Mouse (Mus musculus) megakaryocyte-erythroid progenitor cell, adult 5-6 weeks (primary cell): ENCODE data around the gene Fat2. TPM values are rescaled to one million over a fixed set of nuclear protein-coding genes. Genes with fewer than 3 reads are reported as not detected.
A peak's percentile ranks its signal among the peaks of the same experiment; 100 is the strongest.

Experiments
- ATAC-seq: replicated peaks from 2 replicates; pipeline ENCODE4 v1.8.0; 2016; ENCODE audit warnings: mild to moderate bottlenecking, inconsistent platforms; ENCODE audit not compliant: severe bottlenecking, poor library complexity, low FRiP score, low TSS enrichment
- total RNA-seq, 2 experiments: library from RNA; stranded (forward) in 1 of 2; stranded (reverse) in 1 of 2; fragments of 200-1000, 215-1000 nt in 1 of 2; fragments of >200 nt in 1 of 2; fragmentation: Nextera tagmentation in 1 of 2; gene quantifications; 2 replicates each; pipeline ENCODE4 v1.2.3; 2014 to 2017

Gene Fat2
- total RNA-seq, 2 experiments from 2014 or later, result not detected

- no peak for ATAC-seq
Observed at GRCm38 (mm10) chr11:55208001-55208690, 128.2 kb downstream of the Fat2 start.

- ATAC-seq, result peak; percentile 41; the same call in 1 of the 2 replicates
Observed at GRCm38 (mm10) chr11:55204602-55205001, 131.8 kb downstream of the Fat2 start.

GRCm38 (mm10) chr11:55204159-55204596 is 132.2 kb downstream of the Fat2 start, which contains the start of gene Slc36a1:
Gene Slc36a1, plus strand, starts transcription at chr11:55204350.
- ATAC-seq, result peak; percentile 91

Other genes with a start within 250 kb of the Fat2 start
- 6.2 and 8.6 TPM in 2 replicates for gene Gm2a, start 238.4 kb downstream of the Fat2 start, total RNA-seq (2014; fragmentation: Nextera tagmentation)
- 9.0 and 16.7 TPM in 2 replicates for gene Gm2a, start 238.4 kb downstream of the Fat2 start, total RNA-seq (2017)
- not detected in 2 replicates for gene Slc36a3, start 184.9 kb downstream of the Fat2 start, total RNA-seq (2014; fragmentation: Nextera tagmentation)
- gene Slc36a3, start 184.9 kb downstream of the Fat2 start, total RNA-seq (2017), result not detected in 2 replicates
- not detected in 2 replicates for gene Slc36a2, start 151.5 kb downstream of the Fat2 start, total RNA-seq (2014; fragmentation: Nextera tagmentation)
- gene Slc36a2, start 151.5 kb downstream of the Fat2 start, total RNA-seq (2017), result not detected in 2 replicates
- 6.9 and 9.1 TPM in 2 replicates for gene Slc36a1, start 132.2 kb downstream of the Fat2 start, total RNA-seq (2014; fragmentation: Nextera tagmentation)
- gene Slc36a1, start 132.2 kb downstream of the Fat2 start, total RNA-seq (2017), result 3.0 and 8.3 TPM in 2 replicates
- gene Sparc, start 86.6 kb upstream of the Fat2 start, total RNA-seq (2014; fragmentation: Nextera tagmentation), result not detected in 2 replicates
- not detected in 2 replicates for gene Sparc, start 86.6 kb upstream of the Fat2 start, total RNA-seq (2017)
- 212 and 229 TPM in 2 replicates for gene Atox1, start 124.7 kb upstream of the Fat2 start, total RNA-seq (2014; fragmentation: Nextera tagmentation)
- gene Atox1, start 124.7 kb upstream of the Fat2 start, total RNA-seq (2017), result 42.7 and 68.1 TPM in 2 replicates
- gene G3bp1, start 133.1 kb upstream of the Fat2 start, total RNA-seq (2014; fragmentation: Nextera tagmentation), result 102 and 106 TPM in 2 replicates
- gene G3bp1, start 133.1 kb upstream of the Fat2 start, total RNA-seq (2017), result 128 and 135 TPM in 2 replicates